Mouse (Mus musculus) lung, adult 2 months (tissue): ENCODE measurements around the gene Slit3. TPM values are rescaled to one million over a fixed set of nuclear protein-coding genes. Genes with fewer than 3 reads are reported as not detected.

Source experiments
- DNase-seq: peaks from one replicate; pipeline ENCODE4 v3.0.0; 2022
- H3K4me1 ChIP-seq: fragments of 200-500 bp; 2 replicates; pipeline ENCODE4 v1.6.1; 2011; ENCODE audit warnings: low read length; ENCODE audit not compliant: control insufficient read depth, insufficient read depth
- H3K4me3 ChIP-seq: fragments of 200-500 bp; replicated peaks from 2 replicates; pipeline ENCODE3; 2011; ENCODE audit warnings: low read depth, mild to moderate bottlenecking, control low read depth, low read length; ENCODE audit errors: extremely low read depth
- CTCF ChIP-seq: fragments of 200-500 bp; IDR thresholded peaks from 2 replicates; pipeline ENCODE4 v1.5.1; 2011; ENCODE audit warnings: mild to moderate bottlenecking, low read length, control low read depth; ENCODE audit not compliant: insufficient read depth
- POLR2A ChIP-seq: fragments of 200-500 bp; IDR thresholded peaks from 2 replicates; pipeline ENCODE4 v1.6.1; 2011; ENCODE audit warnings: low read depth, mild to moderate bottlenecking, control low read depth, low read length, borderline replicate concordance; ENCODE audit errors: extremely low read depth
- WGBS: fragments of 180-500 bp; shearing (Covaris S2); methylation state at CpG from one replicate; pipeline ENCODE4 v1.1.7; 2018; 5-methylcytosine and 5-hydroxymethylcytosine counted together
- polyA plus RNA-seq: library from polyadenylated mRNA; depleted of rRNA; stranded (reverse); fragments of >200 nt; gene quantifications from 2 replicates; pipeline ENCODE4 v1.2.3, GENCODE M21; 2012

Slit3 gene
- polyA plus RNA-seq, 1 experiment, result 69.7 TPM

DNA sequence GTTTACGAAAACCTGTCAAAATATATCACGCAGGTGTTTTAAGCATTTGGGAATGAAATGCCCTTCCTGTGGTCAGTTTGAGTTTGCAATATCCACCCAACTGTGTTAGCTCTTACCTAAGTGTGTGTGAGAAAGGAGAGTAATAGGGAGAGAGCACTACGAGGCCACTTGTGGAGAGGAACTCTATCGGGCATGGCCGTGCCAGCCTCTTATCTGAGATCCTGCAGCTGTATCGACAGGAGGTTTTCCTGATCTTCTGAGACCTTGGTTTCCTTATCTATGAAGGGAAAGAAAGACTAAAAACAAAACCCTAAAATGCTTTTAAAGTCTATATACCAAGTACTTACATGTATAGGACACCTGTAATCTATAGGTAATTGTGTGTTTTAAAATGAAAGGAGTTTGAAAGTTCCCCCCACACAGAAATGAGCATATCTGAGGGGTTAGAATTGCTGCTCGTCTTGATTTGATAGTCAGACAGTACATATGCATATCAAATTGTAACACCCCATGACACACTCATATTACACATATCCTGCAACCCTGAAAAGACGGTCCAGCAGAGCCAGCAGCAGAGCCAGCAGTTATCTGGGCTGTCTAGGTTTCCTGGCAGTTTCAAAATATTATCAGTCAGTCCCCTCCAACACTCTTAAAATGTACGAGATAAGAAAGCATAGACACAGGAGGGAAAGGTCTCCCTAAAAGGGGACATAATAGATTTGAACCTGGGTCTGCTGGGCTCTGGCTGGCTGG, 360.8 kb downstream of the Slit3 start:
- DNase-seq, result no peak
- WGBS, result 63% methylated on average over 9 of the region's 9 CpGs
- no peak for TF ChIP-seq POLR2A

DNA sequence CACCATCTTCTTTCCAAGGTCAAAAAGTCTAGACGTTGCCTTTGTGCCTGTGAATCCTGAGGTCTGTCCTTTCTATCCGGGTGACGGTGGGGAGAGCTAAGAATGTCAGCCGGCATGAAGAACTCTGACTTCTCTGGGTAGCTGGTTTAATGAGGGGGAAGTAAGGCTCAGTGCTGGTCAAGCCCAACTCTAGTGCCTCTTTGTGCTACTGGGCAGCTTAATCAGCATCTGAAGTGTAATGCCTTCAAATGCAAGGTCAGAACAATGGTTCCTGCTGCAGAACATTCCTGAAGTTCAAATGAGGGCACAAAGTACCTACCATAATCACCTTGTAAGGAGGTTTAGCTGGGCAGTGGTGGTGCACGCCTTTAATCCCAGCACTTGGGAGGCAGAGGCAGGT, 366.9 kb downstream of the Slit3 start:
- no peak for TF ChIP-seq CTCF
- no peak for TF ChIP-seq POLR2A
- no peaks in the 10 kb centered on the region for H3K4me1 ChIP-seq
- no peak overlapping the region for H3K4me3 ChIP-seq
- no peak for DNase-seq
- WGBS, result 87% methylated on average over 5 of the region's 5 CpGs

More for the DNA sequence above, 360.8 kb downstream of the Slit3 start:
- no peak overlapping the region for H3K4me3 ChIP-seq
- no peaks in the 10 kb centered on the region for H3K4me1 ChIP-seq

DNA sequence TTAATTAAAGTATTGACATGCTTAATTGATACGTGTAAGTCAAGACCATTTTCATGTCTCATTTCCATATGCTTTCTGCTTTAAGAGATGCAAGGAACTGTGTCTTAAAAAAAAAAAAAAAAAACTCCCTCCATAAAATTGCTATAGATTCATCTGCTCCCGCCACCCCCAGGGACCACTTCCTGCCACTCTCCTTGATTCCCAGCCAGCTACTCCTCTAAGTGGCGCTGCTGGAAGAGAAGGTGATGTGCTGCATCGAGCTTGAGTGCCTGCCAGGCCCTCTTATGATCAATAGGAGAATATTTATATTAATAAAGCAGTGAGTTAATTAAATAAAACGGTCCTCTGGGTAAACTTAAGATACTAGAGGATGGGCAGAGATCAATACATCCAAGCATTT, 370.7 kb downstream of the Slit3 start:
- TF ChIP-seq POLR2A (no peak), CTCF (no peak)
- H3K4me3 ChIP-seq, result no peak overlapping the region
- WGBS, result 59% methylated on average over 5 of the region's 5 CpGs
- no peaks in the 10 kb centered on the region for H3K4me1 ChIP-seq
- DNase-seq, result no peak

DNA sequence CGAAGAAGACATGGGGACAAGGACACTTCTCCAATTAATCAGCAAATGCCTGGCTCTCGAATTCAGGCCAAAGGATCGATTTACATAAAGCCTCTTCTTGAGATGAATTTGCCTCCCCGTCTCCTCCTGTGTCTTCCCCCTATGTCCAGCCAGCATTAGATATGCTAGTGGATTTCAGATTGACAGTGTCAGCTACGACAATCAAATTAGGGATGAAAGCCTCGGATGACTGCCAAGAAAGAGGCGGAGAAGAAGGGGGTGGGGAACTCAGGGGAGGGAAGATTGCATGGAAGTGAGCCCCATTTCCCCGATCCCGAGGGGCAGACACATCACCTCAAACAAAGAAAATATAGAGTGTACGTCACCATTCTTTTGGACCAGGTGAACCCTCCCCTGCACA, 375.9 kb downstream of the Slit3 start:
- Histone ChIP-seq H3K4me3 (no peak overlapping the region), H3K4me1 (no peaks in the 10 kb centered on the region)
- TF ChIP-seq CTCF (no peak), POLR2A (no peak)
- no peak for DNase-seq
- 77% methylated on average over 10 of the region's 10 CpGs for WGBS

DNA sequence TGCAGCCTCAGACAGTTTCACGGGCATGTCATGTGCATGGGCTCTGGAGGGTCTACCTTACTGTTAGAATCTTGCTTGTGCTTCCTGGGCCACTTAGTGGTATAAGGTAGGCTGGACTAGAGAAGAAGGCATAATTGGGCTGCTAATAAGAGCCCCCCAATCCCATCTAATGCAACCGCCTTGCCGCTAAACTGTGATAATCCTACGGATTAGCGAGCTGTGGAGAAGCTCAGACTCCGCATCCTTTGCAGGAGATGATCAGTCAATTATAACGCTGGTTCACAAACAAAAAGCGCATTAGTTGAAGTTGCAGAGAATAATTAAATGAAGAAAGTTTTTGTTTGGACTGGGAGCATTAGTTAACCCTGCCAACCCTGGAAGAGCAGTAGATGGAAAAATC, 376.9 kb downstream of the Slit3 start:
- H3K4me3 ChIP-seq, result no peak overlapping the region
- H3K4me1 ChIP-seq, result no peaks in the 10 kb centered on the region
- no peak for DNase-seq
- WGBS, result 88% methylated on average over 8 of the region's 8 CpGs
- TF ChIP-seq POLR2A, result no peak
- no peak for TF ChIP-seq CTCF

DNA sequence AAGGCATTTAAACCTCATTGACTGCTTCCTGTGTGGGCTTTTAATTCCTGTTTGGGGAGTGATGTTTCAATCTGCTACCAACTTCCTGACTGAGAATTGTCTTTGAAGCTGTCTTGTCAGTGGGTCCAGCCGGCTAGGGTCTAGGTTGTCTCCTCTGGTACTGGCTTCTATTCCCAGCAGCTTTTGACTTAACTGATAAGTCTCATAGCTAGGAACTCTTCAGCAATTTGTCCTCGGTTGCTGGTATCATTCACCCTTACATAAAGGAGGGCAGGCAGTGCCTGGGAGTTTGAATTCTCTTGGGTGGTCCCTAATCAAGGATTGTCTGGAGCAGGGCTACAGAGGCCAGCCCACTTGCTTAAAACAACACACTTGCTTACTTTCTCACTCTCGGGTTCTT, 381.1 kb downstream of the Slit3 start:
- TF ChIP-seq CTCF, result no peak
- TF ChIP-seq POLR2A, result no peak
- 16% methylated on average over 3 of the region's 3 CpGs for WGBS
- H3K4me1 ChIP-seq, result no peaks in the 10 kb centered on the region
- no peak for DNase-seq
- no peak overlapping the region for H3K4me3 ChIP-seq

DNA sequence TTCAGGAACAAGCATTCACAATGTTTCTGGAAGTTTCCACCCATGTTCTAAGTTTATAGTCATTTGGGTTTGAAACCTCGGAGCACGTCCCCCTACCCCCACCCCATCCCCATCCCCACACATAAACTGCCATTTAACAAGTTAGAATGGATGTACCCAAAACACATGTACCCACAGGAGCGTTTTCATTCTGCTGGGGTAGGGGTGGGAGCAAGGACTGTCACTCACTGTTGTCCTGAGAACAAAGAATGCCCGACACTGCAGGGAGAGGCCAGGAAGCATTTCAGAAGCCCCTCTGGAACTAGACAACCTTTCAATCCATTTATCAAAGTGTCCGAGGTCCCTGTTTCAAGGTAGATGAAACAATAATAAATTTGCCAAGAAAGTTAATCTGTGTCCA, 383.0 kb downstream of the Slit3 start:
- Histone ChIP-seq H3K4me3 (no peak overlapping the region), H3K4me1 (no peaks in the 10 kb centered on the region)
- WGBS, result 60% methylated on average over 5 of the region's 5 CpGs
- no peak for DNase-seq
- TF ChIP-seq CTCF, result no peak
- no peak for TF ChIP-seq POLR2A

DNA sequence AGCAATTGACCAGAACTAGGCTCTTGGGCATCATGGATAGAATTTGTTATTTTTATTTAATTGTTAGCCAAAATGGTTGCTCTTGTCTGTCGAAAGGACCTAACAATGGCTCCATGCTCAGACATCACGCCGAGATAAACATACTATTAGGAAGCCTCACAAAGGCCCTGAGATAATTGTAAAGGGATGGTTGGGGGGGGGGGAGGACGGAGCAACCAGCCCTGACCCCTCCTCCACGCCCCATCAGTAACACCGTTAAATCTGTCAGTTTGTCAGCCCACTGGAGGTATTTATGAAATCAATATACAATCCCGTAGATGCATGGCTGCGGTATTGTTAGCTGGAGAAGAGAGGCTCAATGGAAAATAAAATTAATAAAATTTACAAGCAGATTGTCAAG, 383.9 kb downstream of the Slit3 start:
- no peak for TF ChIP-seq POLR2A
- no peak for TF ChIP-seq CTCF
- H3K4me3 ChIP-seq, result no peak overlapping the region
- no peak for DNase-seq
- H3K4me1 ChIP-seq, result no peaks in the 10 kb centered on the region
- 56% methylated on average over 8 of the region's 8 CpGs for WGBS

DNA sequence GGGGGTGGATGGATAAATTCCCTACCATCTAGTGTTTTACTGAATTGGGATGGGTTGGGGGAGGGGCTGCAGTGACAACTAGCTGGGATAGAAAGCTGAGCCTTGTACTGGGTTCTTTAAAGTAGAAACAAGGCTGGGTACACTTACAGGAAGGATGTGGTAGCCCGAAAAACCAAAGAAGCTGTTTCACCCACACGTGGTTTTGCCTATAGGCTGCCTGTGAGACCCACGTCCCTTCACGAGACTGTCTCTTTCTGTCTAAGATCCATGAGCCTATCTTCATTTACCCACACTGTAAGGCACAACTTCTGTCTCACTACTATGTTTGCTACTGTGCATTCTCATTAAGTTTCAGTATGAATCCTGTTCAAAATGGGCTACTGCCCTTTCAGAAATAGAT, 384.3 kb downstream of the Slit3 start:
- DNase-seq, result no peak
- TF ChIP-seq CTCF, result no peak
- TF ChIP-seq POLR2A, result no peak

DNA sequence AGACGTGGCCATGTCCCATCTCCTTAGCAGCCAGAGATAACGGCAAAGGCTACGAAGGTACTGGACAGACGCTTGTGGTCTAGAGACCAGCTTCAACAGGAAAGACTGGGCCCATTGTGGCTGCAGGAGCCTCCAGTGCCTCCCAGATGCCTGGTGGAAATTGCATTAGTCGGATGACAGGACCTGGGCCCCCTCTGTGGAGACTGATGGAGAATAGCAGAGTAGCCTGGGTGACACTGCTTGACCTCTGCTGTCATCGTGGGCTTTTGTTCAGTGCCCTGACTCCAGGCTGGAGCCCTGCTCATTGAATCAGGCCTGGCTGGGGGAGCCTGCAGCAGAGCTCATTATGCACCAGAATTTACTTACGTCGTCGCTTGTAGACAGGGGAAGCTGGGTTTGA, 384.8 kb downstream of the Slit3 start:
- Histone ChIP-seq H3K4me1 (no peaks in the 10 kb centered on the region), H3K4me3 (no peak overlapping the region)
- DNase-seq, result no peak
- TF ChIP-seq POLR2A, result no peak
- TF ChIP-seq CTCF, result no peak
- 56% methylated on average over 9 of the region's 9 CpGs for WGBS

More for the DNA sequence above, 384.3 kb downstream of the Slit3 start:
- whole genome bisulfite sequencing, result 64% methylated on average over 4 of the region's 4 CpGs
- H3K4me1 ChIP-seq, result no peaks in the 10 kb centered on the region
- H3K4me3 ChIP-seq, result no peak overlapping the region
